Mouse (Mus musculus): ENCODE results near the gene Galntl6. TPM values are rescaled to one million over a fixed set of nuclear protein-coding genes. Genes with fewer than 3 reads are reported as not detected.

Galntl6 gene
- polyA plus RNA-seq, 1 experiment, result not detected

DNA sequence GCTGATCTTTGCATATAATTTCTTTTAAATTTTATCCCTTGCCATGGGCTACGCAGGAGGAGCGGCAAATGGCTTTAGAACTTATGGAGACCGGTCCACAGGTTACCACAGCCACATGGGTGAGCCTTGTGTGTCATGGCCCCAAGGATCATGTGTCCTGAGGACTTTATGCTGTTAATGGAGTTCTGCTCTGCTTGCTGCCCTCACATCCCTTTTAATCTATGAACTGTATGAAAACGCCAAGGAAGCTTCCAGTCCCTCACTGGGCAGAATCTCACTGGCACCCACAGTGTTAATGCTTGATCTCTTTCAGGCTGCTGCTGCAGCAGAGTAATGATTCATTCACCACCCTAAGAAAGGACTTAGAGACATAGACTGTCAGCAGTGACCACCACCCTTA lies 935.1 kb downstream of the Galntl6 start:
- Histone ChIP-seq H3K36me3 (ENCODE audit: control insufficient read depth, insufficient read depth, low read length) (no peaks in the 10 kb centered on the region), H3K4me1 (replicated peaks; ENCODE audit: control insufficient read depth, insufficient read depth, low read length) (no peaks in the 10 kb centered on the region), H3K4me3 (ENCODE audit: control insufficient read depth, insufficient read depth, low read length) (no peak overlapping the region), H3K27ac (ENCODE audit: control insufficient read depth, insufficient read depth, low read length) (no peak overlapping the region), H3K27me3 (ENCODE audit: control insufficient read depth, insufficient read depth, low read length) (no peaks in the 10 kb centered on the region)
- TF ChIP-seq POLR2A (IDR thresholded peaks at IDR 0.05; ENCODE audit: control insufficient read depth, extremely low read depth, insufficient read depth, low read length, poor library complexity) (no peak), CTCF (IDR thresholded peaks at IDR 0.05; ENCODE audit: borderline replicate concordance, control insufficient read depth, extremely low read depth, insufficient read depth, low read length, poor library complexity) (no peak)
- DNase-seq, result no peak
- WGBS, result 92% methylated on average over 4 of the region's 4 CpGs

DNA sequence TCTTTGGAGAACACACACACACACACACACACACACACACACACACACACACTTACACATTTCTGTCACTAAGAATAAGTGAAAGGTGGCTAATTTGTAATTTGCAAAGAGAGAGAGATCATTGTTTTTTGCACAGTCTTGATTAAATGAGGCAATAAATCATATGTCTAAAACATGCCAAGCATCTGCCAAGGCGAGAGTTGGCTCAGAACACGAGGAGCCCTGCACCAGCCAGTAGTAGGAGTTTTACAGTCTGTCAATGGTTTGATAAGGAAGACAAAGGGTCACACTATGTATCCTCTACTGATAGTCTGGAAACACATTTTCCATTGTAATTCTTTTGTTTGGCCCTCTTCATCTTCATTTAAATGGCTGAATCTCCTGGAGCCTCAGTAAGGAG lies 938.3 kb downstream of the Galntl6 start:
- no peak overlapping the region for H3K27ac ChIP-seq (ENCODE audit: control insufficient read depth, insufficient read depth, low read length)
- no peak overlapping the region for H3K4me3 ChIP-seq (ENCODE audit: control insufficient read depth, insufficient read depth, low read length)
- WGBS, result 44% methylated on average over 2 of the region's 2 CpGs
- no peaks in the 10 kb centered on the region for H3K36me3 ChIP-seq (ENCODE audit: control insufficient read depth, insufficient read depth, low read length)
- no peaks in the 10 kb centered on the region for H3K4me1 ChIP-seq (replicated peaks; ENCODE audit: control insufficient read depth, insufficient read depth, low read length)
- TF ChIP-seq CTCF (IDR thresholded peaks at IDR 0.05; ENCODE audit: borderline replicate concordance, control insufficient read depth, extremely low read depth, insufficient read depth, low read length, poor library complexity) (no peak), POLR2A (IDR thresholded peaks at IDR 0.05; ENCODE audit: control insufficient read depth, extremely low read depth, insufficient read depth, low read length, poor library complexity) (no peak)
- DNase-seq, result no peak
- no peaks in the 10 kb centered on the region for H3K27me3 ChIP-seq (ENCODE audit: control insufficient read depth, insufficient read depth, low read length)

DNA sequence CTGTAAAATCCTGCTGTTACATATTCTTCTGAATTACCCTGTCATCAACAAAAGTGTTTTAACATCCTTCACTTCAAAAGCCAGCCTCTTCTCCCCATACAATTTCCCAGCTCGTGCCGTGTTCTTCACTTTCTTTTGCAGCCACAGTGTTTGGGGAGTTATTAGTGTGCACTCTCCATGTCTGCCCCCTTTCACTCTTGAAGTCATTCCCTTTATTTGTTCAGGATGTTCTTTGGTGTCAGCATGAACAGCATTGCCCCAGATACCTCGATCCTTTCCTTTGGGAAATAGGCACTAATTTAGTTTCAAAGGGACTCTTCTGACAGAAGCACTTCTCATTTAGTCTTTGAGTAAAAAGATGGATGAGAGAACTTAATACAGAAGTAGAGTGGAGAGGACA lies 939.6 kb downstream of the Galntl6 start:
- Histone ChIP-seq H3K36me3 (ENCODE audit: control insufficient read depth, insufficient read depth, low read length) (no peaks in the 10 kb centered on the region), H3K4me3 (ENCODE audit: control insufficient read depth, insufficient read depth, low read length) (no peak overlapping the region), H3K4me1 (replicated peaks; ENCODE audit: control insufficient read depth, insufficient read depth, low read length) (no peaks in the 10 kb centered on the region), H3K27ac (ENCODE audit: control insufficient read depth, insufficient read depth, low read length) (no peak overlapping the region), H3K27me3 (ENCODE audit: control insufficient read depth, insufficient read depth, low read length) (no peaks in the 10 kb centered on the region)
- DNase-seq, result no peak
- TF ChIP-seq CTCF (IDR thresholded peaks at IDR 0.05; ENCODE audit: borderline replicate concordance, control insufficient read depth, extremely low read depth, insufficient read depth, low read length, poor library complexity), result no peak
- TF ChIP-seq POLR2A (IDR thresholded peaks at IDR 0.05; ENCODE audit: control insufficient read depth, extremely low read depth, insufficient read depth, low read length, poor library complexity), result no peak
- WGBS, result 87% methylated on average over 3 of the region's 3 CpGs

DNA sequence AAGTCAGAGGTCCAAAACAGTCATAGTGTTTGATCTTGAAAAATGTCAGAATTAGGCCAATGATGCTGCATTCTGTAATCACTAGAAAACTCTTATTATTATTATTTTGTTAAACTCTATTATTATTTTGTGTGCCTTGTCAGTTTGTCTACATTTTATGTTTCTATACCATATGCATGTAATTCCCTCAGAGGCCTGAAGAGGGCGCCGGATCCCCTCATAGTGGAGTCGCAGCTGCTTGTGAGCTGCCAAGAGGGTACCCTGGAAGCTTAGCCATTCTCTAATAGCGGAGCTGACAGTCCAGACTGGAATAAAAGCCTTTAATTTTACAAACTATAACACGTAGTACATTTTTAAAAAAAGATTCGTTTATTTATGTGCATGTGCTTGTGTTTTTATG lies 945.8 kb downstream of the Galntl6 start:
- no peak for DNase-seq
- no peak overlapping the region for H3K4me3 ChIP-seq (ENCODE audit: control insufficient read depth, insufficient read depth, low read length)
- no peak overlapping the region for H3K27ac ChIP-seq (ENCODE audit: control insufficient read depth, insufficient read depth, low read length)
- no peaks in the 10 kb centered on the region for H3K27me3 ChIP-seq (ENCODE audit: control insufficient read depth, insufficient read depth, low read length)
- H3K4me1 ChIP-seq (replicated peaks; ENCODE audit: control insufficient read depth, insufficient read depth, low read length), result no peaks in the 10 kb centered on the region
- H3K36me3 ChIP-seq (ENCODE audit: control insufficient read depth, insufficient read depth, low read length), result no peaks in the 10 kb centered on the region
- no peak for TF ChIP-seq POLR2A (IDR thresholded peaks at IDR 0.05; ENCODE audit: control insufficient read depth, extremely low read depth, insufficient read depth, low read length, poor library complexity)
- no peak for TF ChIP-seq CTCF (IDR thresholded peaks at IDR 0.05; ENCODE audit: borderline replicate concordance, control insufficient read depth, extremely low read depth, insufficient read depth, low read length, poor library complexity)
- 29% methylated on average over 6 of the region's 6 CpGs for whole genome bisulfite sequencing

DNA sequence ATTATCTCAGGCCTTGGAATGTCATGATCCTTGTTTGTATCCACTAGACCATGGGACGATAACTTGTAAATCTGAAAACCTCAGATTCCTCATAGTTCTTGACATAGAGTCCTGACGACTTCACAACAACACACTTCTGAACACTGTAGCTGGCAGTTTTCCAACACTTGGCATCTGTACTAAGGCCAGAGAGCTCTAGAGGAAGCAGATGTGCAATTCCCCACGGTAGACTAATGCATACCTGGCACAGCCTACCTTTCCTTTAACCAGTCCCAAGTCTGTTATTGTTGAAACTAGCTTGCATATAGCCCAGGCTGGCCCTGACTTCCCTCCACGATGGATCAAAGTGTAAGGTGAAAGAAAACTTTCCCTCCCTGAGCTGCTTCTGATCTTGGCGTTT lies 946.9 kb downstream of the Galntl6 start:
- DNase-seq, result no peak
- Histone ChIP-seq H3K36me3 (ENCODE audit: control insufficient read depth, insufficient read depth, low read length) (no peaks in the 10 kb centered on the region), H3K4me1 (replicated peaks; ENCODE audit: control insufficient read depth, insufficient read depth, low read length) (no peaks in the 10 kb centered on the region), H3K27ac (ENCODE audit: control insufficient read depth, insufficient read depth, low read length) (no peak overlapping the region), H3K4me3 (ENCODE audit: control insufficient read depth, insufficient read depth, low read length) (no peak overlapping the region), H3K27me3 (ENCODE audit: control insufficient read depth, insufficient read depth, low read length) (no peaks in the 10 kb centered on the region)
- TF ChIP-seq POLR2A (IDR thresholded peaks at IDR 0.05; ENCODE audit: control insufficient read depth, extremely low read depth, insufficient read depth, low read length, poor library complexity) (no peak), CTCF (IDR thresholded peaks at IDR 0.05; ENCODE audit: borderline replicate concordance, control insufficient read depth, extremely low read depth, insufficient read depth, low read length, poor library complexity) (no peak)
- WGBS, result 63% methylated on average over 5 of the region's 5 CpGs

DNA sequence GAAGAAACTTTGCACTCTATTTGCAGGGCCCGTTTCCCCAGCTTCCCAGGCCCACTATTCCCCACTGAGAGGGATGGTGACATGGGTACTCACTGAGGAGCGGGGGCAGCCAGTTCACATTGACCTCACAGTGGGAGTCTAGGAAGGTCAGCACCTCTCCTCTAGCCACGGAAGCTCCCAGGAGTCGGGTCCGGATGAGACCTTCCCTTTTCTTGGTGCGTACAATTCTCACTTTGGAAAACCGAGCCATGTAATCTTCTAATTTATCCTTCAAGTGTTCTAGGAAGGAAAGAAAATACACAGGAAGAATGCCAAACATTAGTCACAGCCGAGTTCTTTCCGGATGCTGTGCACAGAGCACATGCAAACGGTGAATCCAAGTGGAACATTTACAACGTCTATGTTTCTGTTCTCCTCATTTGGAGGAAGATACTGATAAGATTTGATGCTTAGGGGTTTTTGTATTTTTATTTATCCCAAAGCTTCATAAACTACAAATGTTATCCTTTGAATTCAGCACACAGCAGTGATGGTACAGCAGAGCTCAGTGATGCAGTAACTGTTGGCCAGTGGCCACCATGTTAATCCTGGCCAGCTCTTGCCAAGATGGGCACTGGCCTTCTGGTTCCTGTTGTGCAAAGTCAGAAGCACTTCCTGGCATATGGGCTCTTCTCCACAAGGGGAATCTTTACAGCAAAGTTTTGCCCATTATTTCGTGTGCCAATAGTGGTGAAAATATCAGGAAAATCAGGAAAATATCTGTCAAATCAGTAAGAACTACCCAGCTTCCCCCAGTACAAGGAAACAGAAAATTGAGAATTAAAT lies 949.9 kb downstream of the Galntl6 start:
- no peak for TF ChIP-seq POLR2A (IDR thresholded peaks at IDR 0.05; ENCODE audit: control insufficient read depth, extremely low read depth, insufficient read depth, low read length, poor library complexity)
- no peak for TF ChIP-seq CTCF (IDR thresholded peaks at IDR 0.05; ENCODE audit: borderline replicate concordance, control insufficient read depth, extremely low read depth, insufficient read depth, low read length, poor library complexity)
- H3K4me3 ChIP-seq (ENCODE audit: control insufficient read depth, insufficient read depth, low read length), result no peak overlapping the region
- H3K27ac ChIP-seq (ENCODE audit: control insufficient read depth, insufficient read depth, low read length), result no peak overlapping the region
- H3K36me3 ChIP-seq (ENCODE audit: control insufficient read depth, insufficient read depth, low read length), result no peaks in the 10 kb centered on the region
- DNase-seq, result no peak
- H3K4me1 ChIP-seq (replicated peaks; ENCODE audit: control insufficient read depth, insufficient read depth, low read length), result no peaks in the 10 kb centered on the region
- H3K27me3 ChIP-seq (ENCODE audit: control insufficient read depth, insufficient read depth, low read length), result no peaks in the 10 kb centered on the region
- 72% methylated on average over 12 of the region's 12 CpGs for WGBS

Data from thymus, adult 2 months (tissue).